Mouse (Mus musculus): ENCODE data around the gene Gpcpd1.

Gene Gpcpd1

DNA sequence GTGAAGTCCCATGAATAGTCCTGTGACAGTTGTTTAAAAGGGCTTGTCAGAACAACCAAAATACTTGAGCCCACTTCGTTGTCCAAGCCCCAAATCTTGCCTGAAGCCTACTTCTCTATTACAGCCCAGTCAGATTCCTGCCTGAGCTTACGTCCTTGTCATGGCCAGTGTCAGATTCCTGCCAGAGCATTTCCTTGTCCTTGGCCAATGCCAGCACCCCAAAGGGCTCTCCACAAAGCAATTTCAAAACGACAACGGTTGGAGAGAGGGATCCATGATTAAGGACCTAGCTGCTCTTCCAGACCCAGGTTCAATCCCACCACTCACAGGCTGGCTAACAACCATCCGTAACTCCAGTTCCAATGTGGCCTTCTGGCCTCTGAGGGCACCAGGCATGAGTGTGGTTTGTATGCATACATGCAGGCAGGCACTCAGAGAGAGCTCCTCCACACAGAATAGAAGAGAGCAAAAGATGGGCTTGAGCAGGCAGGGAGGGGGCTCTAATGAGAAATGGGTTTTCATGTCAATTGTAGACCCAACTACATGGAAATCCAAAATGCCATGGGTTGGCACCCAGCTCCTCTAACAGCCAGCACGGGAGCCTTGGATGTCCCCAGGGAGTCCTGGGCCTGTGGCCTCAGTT is 70.2 kb downstream of the Gpcpd1 start:
- no peak for DNase-seq (ENCODE audit: low spot score)

GRCm38 (mm10) chr2:132516130-132517030 is 71.1 kb downstream of the Gpcpd1 start:
- DNase-seq (ENCODE audit: low spot score): peak; percentile 85

DNA sequence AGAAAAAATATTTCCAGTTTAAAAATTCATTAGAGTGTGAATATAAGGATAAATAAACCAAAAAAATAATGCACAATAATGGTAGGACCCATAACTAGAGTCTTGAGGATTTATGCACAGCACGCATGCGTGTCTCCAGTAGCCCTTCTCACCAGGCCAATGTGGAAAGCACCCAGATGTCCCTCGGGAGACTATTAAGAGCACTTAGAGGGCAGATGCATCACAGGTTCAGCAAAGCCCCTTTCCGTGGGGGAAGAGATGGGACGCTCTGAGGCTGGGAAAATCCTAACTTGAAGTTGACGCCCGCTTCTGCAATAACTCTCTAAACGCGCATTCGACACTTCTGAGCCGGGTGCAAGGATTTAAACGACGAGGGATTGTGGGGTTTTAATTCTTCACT is 71.9 kb downstream of the Gpcpd1 start:
- peak; percentile 87 for DNase-seq (ENCODE audit: low spot score)

DNA sequence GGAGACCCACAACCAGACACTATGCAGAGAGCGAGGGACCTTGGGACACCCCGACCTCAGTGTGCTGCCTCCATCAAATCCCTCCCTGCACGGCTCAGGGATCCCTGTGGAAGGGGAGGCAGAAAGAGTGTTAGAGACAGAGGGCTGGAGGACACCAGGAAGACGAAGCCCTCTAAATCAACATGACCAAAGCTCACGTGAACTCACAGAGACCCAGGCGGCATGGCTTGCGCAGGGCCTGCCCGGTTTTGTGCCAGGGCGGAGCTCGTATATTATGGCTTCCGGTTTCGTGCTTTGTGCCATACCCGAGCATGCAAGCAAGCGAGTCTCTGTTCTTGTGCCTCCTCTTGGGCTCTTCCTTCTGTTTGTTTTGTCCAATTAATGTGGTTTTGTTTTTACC is 72.5 kb downstream of the Gpcpd1 start:
- DNase-seq (ENCODE audit: low spot score): peak; percentile 76

DNA sequence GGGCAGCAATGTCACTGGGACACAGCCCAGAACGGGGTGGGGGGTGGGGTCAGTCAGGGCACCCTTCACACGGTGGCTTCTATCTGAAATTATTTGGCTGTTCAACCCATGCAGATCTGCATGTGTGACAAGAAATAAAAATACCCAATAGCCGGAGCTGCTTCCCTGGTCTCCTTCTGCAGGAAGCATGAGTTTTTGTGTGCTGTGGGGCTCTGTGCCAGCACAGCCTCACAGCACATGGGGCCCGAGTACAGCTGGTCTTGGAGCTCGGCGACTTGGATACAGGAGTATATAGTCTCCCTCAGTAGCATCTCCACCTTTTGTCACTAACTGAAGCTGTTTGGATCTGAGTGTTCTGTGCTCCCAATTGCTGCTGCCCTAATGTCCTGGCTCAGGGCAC is 73.2 kb downstream of the Gpcpd1 start:
- DNase-seq (ENCODE audit: low spot score): peak; percentile 56

DNA sequence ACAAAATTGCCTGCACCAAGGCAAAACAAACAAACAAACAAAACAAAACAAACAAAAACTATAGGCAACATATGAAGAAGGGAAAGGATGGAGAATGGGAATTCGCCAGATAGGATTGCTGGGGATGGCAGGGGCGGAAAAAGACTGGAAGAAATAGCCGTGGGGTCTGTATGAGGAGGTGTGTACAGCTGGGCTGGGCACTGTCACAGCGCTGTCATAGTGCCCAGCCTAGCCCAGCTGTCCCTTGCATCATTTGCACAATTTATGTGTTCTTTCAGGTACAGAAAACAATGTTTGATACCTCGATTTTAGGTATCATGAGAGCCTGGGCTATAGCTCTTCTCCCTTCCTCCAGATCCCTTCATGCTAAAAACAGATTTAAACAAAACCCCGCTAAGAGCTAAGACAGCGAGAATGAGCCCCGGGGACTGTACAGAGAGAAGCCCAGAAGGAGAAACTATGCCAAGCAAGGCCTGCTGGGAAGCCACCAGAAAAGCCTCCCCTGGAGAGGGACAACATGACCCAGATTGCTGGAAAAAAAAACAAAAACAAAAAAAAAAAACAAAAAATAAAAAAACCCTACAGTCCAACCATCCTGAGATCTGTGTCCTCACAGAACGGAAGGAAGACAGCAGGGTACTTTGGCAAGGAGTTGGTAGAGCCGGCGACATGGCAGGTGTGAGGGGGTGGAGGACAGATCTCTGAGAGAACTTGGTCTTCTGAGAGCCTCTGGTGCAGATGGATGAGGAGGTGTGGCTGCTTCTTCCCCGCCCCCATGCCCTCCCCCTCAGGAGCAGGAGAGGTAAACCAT is 74.0 kb downstream of the Gpcpd1 start:
- no peak for DNase-seq (ENCODE audit: low spot score)

DNA sequence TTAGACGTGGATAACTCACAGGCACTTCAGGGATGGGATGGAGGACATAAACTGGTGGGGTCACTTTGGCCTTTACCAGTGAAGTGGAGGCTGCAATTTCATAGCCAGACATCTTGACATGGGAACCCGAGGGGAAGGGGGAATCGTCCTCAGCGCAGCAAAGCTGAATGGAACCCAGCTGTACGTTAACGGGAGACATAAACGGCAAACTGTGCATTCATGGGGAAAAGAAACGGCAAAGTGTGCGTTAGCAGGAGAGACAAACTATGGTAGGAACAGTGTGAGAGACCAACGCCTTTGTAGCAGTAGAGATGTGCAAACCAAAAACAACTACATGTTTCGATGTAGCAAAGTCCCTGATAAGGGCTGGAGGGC is 74.6 kb downstream of the Gpcpd1 start:
- no peak for DNase-seq (ENCODE audit: low spot score)

DNA sequence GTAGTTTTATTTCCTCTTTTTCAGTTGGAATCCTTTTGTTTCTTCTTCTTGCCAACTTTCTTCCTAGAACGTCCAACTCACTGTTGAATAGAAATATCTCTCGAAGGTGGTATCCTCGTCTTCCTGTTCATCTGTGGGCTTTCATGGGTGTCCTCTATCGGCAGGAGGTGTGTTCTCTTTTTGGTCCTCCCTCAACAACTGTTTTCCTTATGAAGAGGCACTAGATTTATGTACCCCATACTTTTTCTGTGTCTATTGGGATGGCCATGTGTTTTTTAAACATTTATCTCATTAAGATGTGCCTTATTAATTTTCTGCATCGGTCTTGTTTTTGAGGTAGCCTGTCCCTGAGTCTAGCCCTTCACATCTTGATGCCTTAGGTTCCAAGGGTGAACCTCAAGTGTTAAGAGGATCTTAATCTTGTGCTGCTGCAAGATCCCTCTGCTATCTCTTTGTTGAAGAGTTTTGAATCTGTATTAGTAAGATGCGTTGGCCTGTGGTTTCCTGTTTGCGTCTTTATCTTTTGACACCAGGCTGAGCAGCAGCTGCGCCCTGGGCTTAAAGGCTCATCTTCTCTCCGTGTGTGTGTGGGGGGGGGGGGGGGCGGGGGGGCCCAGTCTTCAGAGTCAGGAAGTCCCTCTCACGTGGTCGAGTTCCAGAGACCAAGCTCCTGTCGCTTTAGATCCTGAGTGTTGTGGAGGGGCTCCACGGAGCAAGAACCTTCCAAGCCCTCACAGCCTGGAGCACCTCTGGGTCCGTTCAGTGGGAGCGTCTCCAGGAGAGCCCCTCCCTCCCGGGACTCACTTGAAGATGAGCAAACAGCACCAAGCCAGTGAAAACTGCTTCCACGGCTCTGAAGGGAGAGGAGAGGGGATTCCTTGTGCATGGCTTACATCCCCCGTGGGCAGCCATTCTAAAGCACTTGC is 75.2 kb downstream of the Gpcpd1 start:
- no peak for DNase-seq (ENCODE audit: low spot score)

- no peak for DNase-seq (ENCODE audit: low spot score)
Measured at GRCm38 (mm10) chr2:132511011-132511818, 76.3 kb downstream of the Gpcpd1 start.

- DNase-seq (ENCODE audit: low spot score): no peak
Measured at GRCm38 (mm10) chr2:132509714-132510113, 77.8 kb downstream of the Gpcpd1 start.

GRCm38 (mm10) chr2:132509261-132509660 is 78.3 kb downstream of the Gpcpd1 start:
- DNase-seq (ENCODE audit: low spot score): no peak

GRCm38 (mm10) chr2:132507521-132507920 is 80.0 kb downstream of the Gpcpd1 start:
- DNase-seq (ENCODE audit: low spot score): no peak

DNA sequence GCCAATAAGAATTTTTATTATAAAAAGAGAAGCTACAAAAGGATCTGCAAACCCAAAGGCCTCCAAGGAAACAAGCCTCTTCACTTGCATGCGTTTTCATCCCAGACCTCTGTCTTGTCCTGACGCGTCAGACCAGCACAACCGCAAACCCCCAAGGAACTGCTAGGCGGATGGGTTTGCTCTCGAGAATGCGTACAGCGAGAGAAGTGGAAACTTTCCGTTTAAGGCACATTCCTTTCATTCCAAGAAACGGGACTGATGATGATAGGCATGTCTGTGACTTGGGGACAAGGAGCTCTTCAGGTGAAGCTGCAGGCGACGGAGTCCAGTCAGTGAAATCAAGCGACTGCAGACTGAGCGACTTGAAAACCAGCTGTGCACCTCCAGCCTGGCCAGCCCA is 80.4 kb downstream of the Gpcpd1 start:
- no peak for DNase-seq (ENCODE audit: low spot score)

DNA sequence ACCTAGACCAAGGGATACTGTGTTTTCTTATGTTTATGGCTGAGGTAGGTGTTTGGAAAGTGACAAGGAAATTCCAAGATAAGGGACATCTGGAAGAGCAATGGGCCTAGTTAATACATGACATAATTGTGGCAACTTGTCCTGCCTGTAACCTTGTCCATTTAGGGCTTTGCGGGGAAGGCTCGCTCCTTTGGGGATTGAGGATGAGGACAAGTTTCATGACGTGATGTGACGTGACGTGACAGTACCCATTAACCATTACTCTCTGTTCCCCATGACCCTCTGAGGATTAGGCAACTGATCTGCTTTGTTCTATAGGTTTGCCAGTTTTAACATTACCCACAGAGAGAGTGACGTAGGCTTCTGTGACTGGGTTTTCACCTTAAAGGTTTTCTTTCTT is 81.7 kb downstream of the Gpcpd1 start:
- DNase-seq (ENCODE audit: low spot score): no peak

DNA sequence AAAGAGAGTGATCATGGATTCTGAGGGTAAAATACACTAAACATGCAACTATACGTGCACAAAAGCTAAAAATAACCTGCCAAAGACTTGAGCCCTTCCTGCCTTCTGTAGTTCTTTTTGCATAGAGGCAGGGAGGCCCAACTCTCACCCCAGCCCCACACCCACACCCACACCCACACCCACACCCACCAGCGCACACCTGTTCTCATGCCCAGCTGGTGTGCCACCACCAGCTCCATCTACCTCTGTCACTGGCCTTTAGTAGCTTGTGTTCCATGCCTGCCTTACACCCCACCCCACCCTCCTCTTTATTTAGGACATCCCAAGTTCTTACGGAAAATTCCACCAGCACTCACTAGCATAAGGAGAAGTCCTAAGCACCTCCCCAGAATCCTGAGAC is 89.2 kb downstream of the Gpcpd1 start:
- DNase-seq (ENCODE audit: low spot score): no peak

GRCm38 (mm10) chr2:132497412-132498135 is 90.0 kb downstream of the Gpcpd1 start:
- peak; percentile 41 for DNase-seq (ENCODE audit: low spot score)

DNA sequence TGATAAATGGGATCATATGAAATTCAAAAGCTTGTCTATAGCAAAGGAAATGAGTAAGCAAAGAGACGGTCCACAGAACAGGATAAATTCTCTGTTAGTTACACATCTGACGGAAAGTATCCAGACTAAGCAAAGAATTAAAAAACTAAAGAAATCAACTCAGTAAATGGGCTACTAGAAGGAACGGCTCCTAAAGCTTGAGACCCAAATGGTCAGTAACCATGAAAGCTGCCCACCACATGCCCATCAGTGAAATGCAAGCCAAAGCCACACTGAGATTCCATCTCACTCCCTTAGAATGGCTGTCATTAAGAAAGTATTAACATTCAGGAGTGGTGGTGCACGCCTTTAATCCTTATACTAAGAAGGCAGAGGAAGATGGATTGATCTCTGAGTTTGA is 94.3 kb downstream of the Gpcpd1 start:
- no peak for DNase-seq (ENCODE audit: low spot score)

- DNase-seq (ENCODE audit: low spot score): peak; percentile 26
Measured at GRCm38 (mm10) chr2:132485454-132485853, 102.1 kb downstream of the Gpcpd1 start.

DNA sequence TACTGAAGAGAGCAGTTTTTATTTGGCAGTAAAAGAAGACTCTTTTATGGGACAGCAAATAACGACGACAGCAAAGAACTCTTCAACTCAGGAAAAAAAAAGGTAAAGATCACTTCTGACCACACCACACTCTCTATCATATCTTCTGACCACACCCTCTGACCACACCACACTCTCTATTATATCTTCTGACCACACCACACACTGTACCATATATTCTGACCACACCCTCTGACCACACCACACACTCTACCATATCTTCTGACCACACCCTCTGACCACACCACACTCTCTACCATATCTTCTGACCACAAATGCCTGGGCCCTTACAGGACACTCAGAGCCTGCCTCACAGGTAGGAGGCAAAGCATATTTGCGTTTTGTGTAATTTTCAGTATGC is 106.0 kb downstream of the Gpcpd1 start:
- DNase-seq (ENCODE audit: low spot score): no peak

Data from MN1 (cell line).